Mouse (Mus musculus) liver, embryonic 14.5 days (tissue): Measurements from ENCODE around the gene Zfp787.

Experiments used
- CTCF ChIP-seq: IDR thresholded peaks from 2 replicates; pipeline ENCODE4 v1.5.1; 2016; ENCODE audit warnings: antibody characterized with exemption, low read depth, control low read depth
- EP300 ChIP-seq: IDR thresholded peaks from 2 replicates; pipeline ENCODE4 v1.6.1; 2016; ENCODE audit warnings: antibody characterized with exemption, low read depth

DNA sequence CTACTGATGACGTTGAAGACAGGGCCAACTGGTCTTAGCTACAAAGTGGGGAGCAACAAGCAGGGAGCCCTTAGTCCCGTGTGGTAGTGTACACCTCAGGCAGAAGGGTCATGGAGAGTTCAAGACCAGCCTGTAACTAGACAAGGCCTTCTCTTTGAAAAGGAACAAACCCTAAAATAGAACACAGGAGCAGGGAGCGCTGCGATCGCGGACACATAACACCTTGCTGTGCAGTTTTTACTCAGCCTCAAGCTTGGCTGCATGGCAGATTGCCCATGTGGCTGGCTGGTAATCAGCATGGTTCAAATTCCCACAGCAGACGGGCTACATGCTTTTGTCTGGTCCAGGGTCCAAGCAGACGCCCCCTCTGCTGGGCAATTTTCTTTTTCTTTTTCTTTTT, 28.7 kb upstream of the Zfp787 start:
- no peak for TF ChIP-seq CTCF
- TF ChIP-seq EP300, result no peak
